Mouse (Mus musculus): ENCODE results near the gene Tmem44.
"Not testable (repeated sequence)": the region's sequence is repeated elsewhere in the genome, so short reads cannot be mapped to it uniquely, and the experiment has no call there.

Tmem44 gene

GRCm38 (mm10) chr16:30475633-30476461 is 74.8 kb downstream of the Tmem44 start:
- in situ Hi-C loops (cut with MboI; ENCODE audit: low pct_unique_long_range_greater_than_20kb in 1 of 2, low sequenced_read_pairs in 2 of 2, unreplicated experiment in 1 of 2), result no loop called here

- in situ Hi-C loops (cut with MboI; ENCODE audit: low pct_unique_long_range_greater_than_20kb in 1 of 2, low sequenced_read_pairs in 2 of 2, unreplicated experiment in 1 of 2), result no loop called here
These were observed 78.2 kb downstream of the Tmem44 start for GRCm38 (mm10) chr16:30472447-30472846.

- in situ Hi-C loops (cut with MboI; ENCODE audit: low pct_unique_long_range_greater_than_20kb in 1 of 2, low sequenced_read_pairs in 2 of 2, unreplicated experiment in 1 of 2), result no loop called here
These were observed 78.7 kb downstream of the Tmem44 start for GRCm38 (mm10) chr16:30471912-30472311.

GRCm38 (mm10) chr16:30468944-30469343 is 81.7 kb downstream of the Tmem44 start:
- in situ Hi-C loops (cut with MboI; ENCODE audit: low pct_unique_long_range_greater_than_20kb in 1 of 2, low sequenced_read_pairs in 2 of 2, unreplicated experiment in 1 of 2), result no loop called here

- in situ Hi-C loops (cut with MboI; ENCODE audit: low pct_unique_long_range_greater_than_20kb in 1 of 2, low sequenced_read_pairs in 2 of 2, unreplicated experiment in 1 of 2), result no loop called here
These were observed 84.9 kb downstream of the Tmem44 start for GRCm38 (mm10) chr16:30465680-30466298.

GRCm38 (mm10) chr16:30464742-30465141 is 85.9 kb downstream of the Tmem44 start:
- in situ Hi-C loops (cut with MboI; ENCODE audit: low pct_unique_long_range_greater_than_20kb in 1 of 2, low sequenced_read_pairs in 2 of 2, unreplicated experiment in 1 of 2), result not testable (repeated sequence)

All from mouse embryonic stem cell (cell line).